In genomic region chr9:106600546-106600945, GRCm38 (mm10) we compare ENCODE assay signal across 10 mouse cellular contexts. TPM values are rescaled to one million over a fixed set of nuclear protein-coding genes. Genes with fewer than 3 reads are reported as not detected.
DNase-seq lines count a peak whose midpoint lies in the region; ATAC-seq and TF ChIP-seq lines count a peak whose summit lies in the region.
"Had no signal": no experiment of that assay in that cellular context is flagged by ENCODE, and none has a peak within 500 bp of the region (broad histone marks: within the 10 kb centered on the region; RNA-seq: fewer than 3 reads in every experiment).

No protein-coding gene starts in this region.

- no peak overlapping the region for H3K27ac ChIP-seq in forebrain, embryonic 10.5 days
- H3K27ac ChIP-seq in forebrain, embryonic 13.5 days, result no peak overlapping the region
- H3K27ac ChIP-seq in hindbrain, postnatal 0 days, result no peak overlapping the region
- H3K27ac ChIP-seq in liver, embryonic 13.5 days, result no peak overlapping the region

- H3K4me3 ChIP-seq in forebrain, embryonic 10.5 days, result no peak overlapping the region
- no peak overlapping the region for H3K4me3 ChIP-seq in forebrain, embryonic 13.5 days
- no peak overlapping the region for H3K4me3 ChIP-seq in hindbrain, postnatal 0 days (ENCODE audit: low read length)
- H3K4me3 ChIP-seq in liver, embryonic 13.5 days (replicated peaks), result no peak overlapping the region

- no peak overlapping the region for H3K4me2 ChIP-seq in forebrain, embryonic 13.5 days
- H3K4me2 ChIP-seq in hindbrain, postnatal 0 days (ENCODE audit: low read depth, low read length), result no peak overlapping the region
- no peak overlapping the region for H3K4me2 ChIP-seq in liver, embryonic 13.5 days

- H3K36me3 ChIP-seq in forebrain, embryonic 10.5 days (replicated peaks), result no peaks in the 10 kb centered on the region
- no peaks in the 10 kb centered on the region for H3K36me3 ChIP-seq in forebrain, embryonic 13.5 days (ENCODE audit: poor library complexity, severe bottlenecking)
- H3K36me3 ChIP-seq in hindbrain, postnatal 0 days (ENCODE audit: insufficient read depth, low read length), result no peaks in the 10 kb centered on the region
- H3K36me3 ChIP-seq in liver, embryonic 13.5 days, result no peaks in the 10 kb centered on the region

- no peaks in the 10 kb centered on the region for H3K27me3 ChIP-seq in forebrain, embryonic 10.5 days (ENCODE audit: poor library complexity, severe bottlenecking)
- no peaks in the 10 kb centered on the region for H3K27me3 ChIP-seq in forebrain, embryonic 13.5 days
- H3K27me3 ChIP-seq in hindbrain, postnatal 0 days (ENCODE audit: insufficient read depth, low read length), result no peaks in the 10 kb centered on the region
- no peaks in the 10 kb centered on the region for H3K27me3 ChIP-seq in liver, embryonic 13.5 days

- H3K4me1 ChIP-seq in forebrain, embryonic 10.5 days, result no peaks in the 10 kb centered on the region
- H3K4me1 ChIP-seq in forebrain, embryonic 13.5 days, result no peaks in the 10 kb centered on the region
- H3K4me1 ChIP-seq in hindbrain, postnatal 0 days (ENCODE audit: insufficient read depth, low read length), result no peaks in the 10 kb centered on the region
- no peaks in the 10 kb centered on the region for H3K4me1 ChIP-seq in liver, embryonic 13.5 days (replicated peaks)

- peak; percentile 82 for TF ChIP-seq CTCF in hindbrain, postnatal 0 days (IDR thresholded peaks at IDR 0.05; ENCODE audit: low read depth)

- no peak for ATAC-seq in forebrain, embryonic 13.5 days
- ATAC-seq in hindbrain, postnatal 0 days, result no peak
- ATAC-seq in liver, embryonic 13.5 days (ENCODE audit: low read depth), result no peak

- 30% methylated on average over 8 of the region's 8 CpGs for WGBS in forebrain, embryonic 10.5 days
- WGBS in forebrain, embryonic 13.5 days, result 24% methylated on average over 8 of the region's 8 CpGs
- 22% methylated on average over 8 of the region's 8 CpGs for WGBS in hindbrain, postnatal 0 days
- WGBS in liver, embryonic 13.5 days (ENCODE audit: insufficient replicate concordance), result 24% methylated on average over 8 of the region's 8 CpGs

- peak; percentile 46 for DNase-seq in forebrain, embryonic 10.5 days (ENCODE audit: extremely low spot score, low spot score)
- DNase-seq in right cerebral cortex, adult 18-20 months, result peak; percentile 62
- DNase-seq in right cerebral cortex, postnatal 36 days (ENCODE audit: low spot score in 2 of 2), result no peak
- peak; percentile 16 to 45 for DNase-seq in cerebellum, adult 18-20 months
- peak; percentile 87 for DNase-seq in hindbrain, postnatal 0 days (ENCODE audit: low spot score)
- peak; percentile 16 for DNase-seq in liver, embryonic 13.5 days
- peak; percentile 75 for DNase-seq in right cerebral cortex, postnatal 4 days

- no peaks in the 10 kb centered on the region for H3K9me3 ChIP-seq in forebrain, embryonic 10.5 days
- H3K9me3 ChIP-seq in forebrain, embryonic 13.5 days (replicated peaks), result no peaks in the 10 kb centered on the region
- H3K9me3 ChIP-seq in hindbrain, postnatal 0 days (ENCODE audit: low read length), result no peaks in the 10 kb centered on the region
- no peaks in the 10 kb centered on the region for H3K9me3 ChIP-seq in liver, embryonic 13.5 days (replicated peaks)

- no peak overlapping the region for H3K9ac ChIP-seq in forebrain, embryonic 13.5 days
- no peak overlapping the region for H3K9ac ChIP-seq in hindbrain, postnatal 0 days (replicated peaks; ENCODE audit: low read length)
- no peak overlapping the region for H3K9ac ChIP-seq in liver, embryonic 13.5 days

RNA-seq across cellular contexts. Expression of gene Iqcf6, which starts 25.8 kb away (rescaled TPM):
- not detected in 2 replicates for polyA plus RNA-seq in forebrain, embryonic 10.5 days (2016; fragmentation: Nextera tagmentation; extraction: Ambion mirVana)
- polyA plus RNA-seq in forebrain, embryonic 13.5 days (2015; fragmentation: Nextera tagmentation; extraction: Ambion mirVana), result not detected in 2 replicates
- total RNA-seq in hindbrain, postnatal 0 days (2014; rRNA removed), result not detected in 2 replicates
- polyA plus RNA-seq in hindbrain, postnatal 0 days (2015; fragmentation: Nextera tagmentation; extraction: Ambion mirVana), result not detected in 2 replicates
- polyA plus RNA-seq in liver, embryonic 13.5 days (2015; fragmentation: Nextera tagmentation; extraction: Ambion mirVana), result not detected in 2 replicates
- total RNA-seq: layer of hippocampus, postnatal 25 days had no signal
- polyA plus RNA-seq: stomach, embryonic 14.5 days had no signal

RNA-seq across cellular contexts. Expression of gene Iqcf4, which starts 29.8 kb away (rescaled TPM):
- not detected in 2 replicates for polyA plus RNA-seq in forebrain, embryonic 10.5 days (2016; fragmentation: Nextera tagmentation; extraction: Ambion mirVana)
- polyA plus RNA-seq in forebrain, embryonic 13.5 days (2015; fragmentation: Nextera tagmentation; extraction: Ambion mirVana), result not detected in 2 replicates
- not detected in 2 replicates for total RNA-seq in hindbrain, postnatal 0 days (2014; rRNA removed)
- not detected in 2 replicates for polyA plus RNA-seq in hindbrain, postnatal 0 days (2015; fragmentation: Nextera tagmentation; extraction: Ambion mirVana)
- not detected in 2 replicates for polyA plus RNA-seq in liver, embryonic 13.5 days (2015; fragmentation: Nextera tagmentation; extraction: Ambion mirVana)
- total RNA-seq: layer of hippocampus, postnatal 25 days had no signal
- polyA plus RNA-seq: stomach, embryonic 14.5 days had no signal

RNA-seq across cellular contexts. Expression of gene Iqcf3, which starts 39.1 kb away (rescaled TPM):
- not detected in 2 replicates for polyA plus RNA-seq in forebrain, embryonic 10.5 days (2016; fragmentation: Nextera tagmentation; extraction: Ambion mirVana)
- not detected in 2 replicates for polyA plus RNA-seq in forebrain, embryonic 13.5 days (2015; fragmentation: Nextera tagmentation; extraction: Ambion mirVana)
- total RNA-seq in hindbrain, postnatal 0 days (2014; rRNA removed), result not detected in 2 replicates
- not detected in 2 replicates for polyA plus RNA-seq in hindbrain, postnatal 0 days (2015; fragmentation: Nextera tagmentation; extraction: Ambion mirVana)
- polyA plus RNA-seq in liver, embryonic 13.5 days (2015; fragmentation: Nextera tagmentation; extraction: Ambion mirVana), result not detected in 2 replicates
- total RNA-seq: layer of hippocampus, postnatal 25 days had no signal
- polyA plus RNA-seq: stomach, embryonic 14.5 days had no signal

RNA-seq across cellular contexts. Expression of gene Grm2, which starts 55.3 kb away (rescaled TPM):
- 1.1 and 1.3 TPM in 2 replicates for polyA plus RNA-seq in forebrain, embryonic 10.5 days (2016; fragmentation: Nextera tagmentation; extraction: Ambion mirVana)
- polyA plus RNA-seq in forebrain, embryonic 13.5 days (2015; fragmentation: Nextera tagmentation; extraction: Ambion mirVana), result 4.4 and 5.5 TPM in 2 replicates
- total RNA-seq in hindbrain, postnatal 0 days (2014; rRNA removed), result 12.2 and 14.3 TPM in 2 replicates
- 9.8 and 12.0 TPM in 2 replicates for polyA plus RNA-seq in hindbrain, postnatal 0 days (2015; fragmentation: Nextera tagmentation; extraction: Ambion mirVana)
- polyA plus RNA-seq in liver, embryonic 13.5 days (2015; fragmentation: Nextera tagmentation; extraction: Ambion mirVana), result not detected in 2 replicates
- polyA plus RNA-seq: stomach, embryonic 14.5 days had no signal

Comparison
In these comparisons a context has a peak if more than half of its experiments do, and no peak if none do; other contexts are left out.
1. DNase-seq: peak in forebrain, embryonic 10.5 days (single experiment), right cerebral cortex, adult 18-20 months (single experiment), cerebellum, adult 18-20 months (2 of 2), hindbrain, postnatal 0 days (single experiment), liver, embryonic 13.5 days (single experiment) and right cerebral cortex, postnatal 4 days (single experiment); none in right cerebral cortex, postnatal 36 days (0 of 2).